Mouse (Mus musculus) embryonic fibroblast, embryonic 13.5 days (primary cell): Measurements from ENCODE around the gene Mmd2.

Source experiments
- CTCF ChIP-seq: IDR thresholded peaks from 2 replicates; pipeline ENCODE4 v1.5.1; 2011; ENCODE audit warnings: mild to moderate bottlenecking, control low read depth, low read length, moderate library complexity, borderline replicate concordance; ENCODE audit not compliant: insufficient read depth
- POLR2A ChIP-seq: IDR thresholded peaks from 2 replicates; pipeline ENCODE4 v1.6.1; 2011; ENCODE audit warnings: low read depth, mild to moderate bottlenecking, control low read depth, low read length, moderate library complexity

GRCm38 (mm10) chr5:142641331-142642051 lies 32.9 kb upstream of the Mmd2 start:
- TF ChIP-seq CTCF = no peak
- no peak for TF ChIP-seq POLR2A
